Mouse (Mus musculus): ENCODE measurements around the gene Trpv4.

Trpv4 gene

GRCm38 (mm10) chr5:114589454-114589853 is 68.8 kb downstream of the Trpv4 start:
- DNase-seq (ENCODE audit: low spot score) = no peak

GRCm38 (mm10) chr5:114589026-114589425 is 69.2 kb downstream of the Trpv4 start:
- DNase-seq (ENCODE audit: low spot score) = no peak

- DNase-seq (ENCODE audit: low spot score) = no peak
Measured at GRCm38 (mm10) chr5:114588416-114588815, 69.8 kb downstream of the Trpv4 start.

GRCm38 (mm10) chr5:114587908-114588307 is 70.3 kb downstream of the Trpv4 start:
- DNase-seq (ENCODE audit: low spot score) = peak; percentile 77

- no peak for DNase-seq (ENCODE audit: low spot score)
Measured at GRCm38 (mm10) chr5:114585682-114586081, 72.5 kb downstream of the Trpv4 start.

- DNase-seq (ENCODE audit: low spot score) = no peak
Measured at GRCm38 (mm10) chr5:114584293-114585104, 73.7 kb downstream of the Trpv4 start.

GRCm38 (mm10) chr5:114583490-114584175 is 74.6 kb downstream of the Trpv4 start:
- no peak for DNase-seq (ENCODE audit: low spot score)

GRCm38 (mm10) chr5:114583046-114583445 is 75.2 kb downstream of the Trpv4 start:
- DNase-seq (ENCODE audit: low spot score) = no peak

GRCm38 (mm10) chr5:114581486-114581885 is 76.7 kb downstream of the Trpv4 start:
- DNase-seq (ENCODE audit: low spot score) = no peak

- no peak for DNase-seq (ENCODE audit: low spot score)
Measured at GRCm38 (mm10) chr5:114579714-114580357, 78.4 kb downstream of the Trpv4 start.

GRCm38 (mm10) chr5:114578361-114578760 is 79.9 kb downstream of the Trpv4 start:
- DNase-seq (ENCODE audit: low spot score) = no peak

- no peak for DNase-seq (ENCODE audit: low spot score)
Measured at GRCm38 (mm10) chr5:114575986-114576605, 82.1 kb downstream of the Trpv4 start.

GRCm38 (mm10) chr5:114575530-114575929 is 82.7 kb downstream of the Trpv4 start:
- DNase-seq (ENCODE audit: low spot score) = no peak

- no peak for DNase-seq (ENCODE audit: low spot score)
Measured at GRCm38 (mm10) chr5:114575010-114575409, 83.2 kb downstream of the Trpv4 start.

GRCm38 (mm10) chr5:114573920-114574628 is 84.1 kb downstream of the Trpv4 start:
- DNase-seq (ENCODE audit: low spot score) = no peak

GRCm38 (mm10) chr5:114572997-114573396 is 85.2 kb downstream of the Trpv4 start:
- DNase-seq (ENCODE audit: low spot score) = no peak
